Mouse (Mus musculus): ENCODE results near the gene Adamts14. TPM values are rescaled to one million over a fixed set of nuclear protein-coding genes. Genes with fewer than 3 reads are reported as not detected.
A peak's percentile ranks its signal among the peaks of the same experiment; 100 is the strongest.

The Adamts14 gene
- polyA plus RNA-seq, 3 experiments from 2014 or later = not detected

GRCm38 (mm10) chr10:61175442-61176204 lies 97.6 kb downstream of the Adamts14 start:
- no peak for ATAC-seq

GRCm38 (mm10) chr10:61174711-61175441 lies 98.4 kb downstream of the Adamts14 start:
- no peak for ATAC-seq

- no peak for ATAC-seq
Observed at GRCm38 (mm10) chr10:61172496-61172895, 100.7 kb downstream of the Adamts14 start.

DNA sequence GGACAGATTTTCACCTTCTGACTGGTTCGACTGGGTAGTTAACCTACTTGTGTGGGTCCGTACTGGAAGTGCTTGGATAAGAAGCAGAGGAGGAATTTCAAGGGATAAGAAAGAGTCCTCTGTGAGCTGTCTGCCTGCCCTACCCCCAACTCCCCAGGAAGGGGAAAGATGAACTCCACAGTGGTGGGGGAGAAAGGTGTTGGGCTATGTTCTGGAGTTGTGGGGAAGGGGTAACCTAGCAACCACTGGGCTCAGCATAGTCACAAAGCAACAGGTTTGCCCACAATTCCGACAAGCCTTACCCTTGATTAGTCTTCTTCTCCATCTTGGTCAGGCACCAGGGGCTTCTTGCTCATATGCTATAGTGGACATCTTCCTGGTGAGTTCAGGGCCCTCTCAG lies 101.6 kb downstream of the Adamts14 start, which contains the start of gene Tbata:
TSS of gene Tbata (plus strand) at position 301 of the 400 bp plus-strand sequence.
- ATAC-seq = no peak

- no peak for ATAC-seq
Observed at GRCm38 (mm10) chr10:61168393-61168792, 104.8 kb downstream of the Adamts14 start.

DNA sequence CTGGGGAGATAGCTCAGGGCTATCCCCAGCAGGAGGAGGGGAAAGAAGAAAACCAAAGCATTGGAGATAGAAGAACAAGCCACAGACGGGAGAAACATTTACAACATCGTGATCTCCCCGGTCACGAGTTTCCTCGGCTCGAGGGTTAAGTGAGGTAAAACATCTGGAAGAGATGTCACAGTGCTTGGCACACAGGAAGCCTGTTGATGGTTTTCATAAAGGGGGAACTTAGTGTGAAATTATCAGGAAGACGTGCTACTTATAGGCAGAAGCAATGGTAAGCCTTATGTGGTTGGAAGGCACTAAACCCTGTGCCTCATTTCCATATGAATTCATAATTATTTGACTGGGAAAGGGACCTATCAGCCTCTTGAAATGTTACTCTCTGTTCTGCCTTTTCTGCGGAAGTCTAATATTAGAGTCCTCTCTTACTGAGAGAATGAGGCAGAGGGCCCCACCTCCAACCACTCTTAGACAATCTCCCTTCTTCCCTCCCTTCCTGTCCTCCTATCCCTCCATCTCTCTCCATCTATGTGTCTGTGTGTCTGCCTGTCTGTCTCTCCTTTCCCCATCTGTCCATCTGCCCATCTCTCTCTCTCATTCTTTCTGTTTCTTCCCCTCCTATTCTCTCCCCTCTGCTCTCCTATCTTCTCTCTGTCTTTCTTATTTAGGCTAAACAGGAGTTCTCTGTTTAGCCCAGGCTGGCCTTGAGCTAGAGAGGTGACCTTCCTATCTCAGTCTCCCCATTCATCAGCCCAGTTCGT lies 105.7 kb downstream of the Adamts14 start:
- no peak for ATAC-seq

DNA sequence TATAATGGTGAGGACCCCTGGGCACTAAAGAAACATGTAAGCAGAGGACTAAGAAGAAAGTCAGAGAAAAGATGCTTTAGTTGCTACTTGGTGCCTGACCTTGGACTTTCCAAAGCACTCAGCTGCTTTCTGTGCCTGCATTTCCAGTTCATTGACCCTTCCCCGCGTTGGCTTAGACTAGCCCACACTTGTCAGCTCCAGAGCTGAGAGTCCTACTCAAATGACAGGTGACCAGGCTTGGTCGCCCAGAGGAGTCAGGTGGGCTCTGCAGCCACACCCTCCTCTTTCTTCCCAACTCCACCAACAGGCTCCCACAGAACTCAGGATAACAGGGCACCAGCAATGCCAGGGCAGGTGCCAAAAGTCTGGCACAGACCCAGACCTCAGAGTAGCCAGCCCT lies 110.9 kb downstream of the Adamts14 start:
- ATAC-seq = no peak

DNA sequence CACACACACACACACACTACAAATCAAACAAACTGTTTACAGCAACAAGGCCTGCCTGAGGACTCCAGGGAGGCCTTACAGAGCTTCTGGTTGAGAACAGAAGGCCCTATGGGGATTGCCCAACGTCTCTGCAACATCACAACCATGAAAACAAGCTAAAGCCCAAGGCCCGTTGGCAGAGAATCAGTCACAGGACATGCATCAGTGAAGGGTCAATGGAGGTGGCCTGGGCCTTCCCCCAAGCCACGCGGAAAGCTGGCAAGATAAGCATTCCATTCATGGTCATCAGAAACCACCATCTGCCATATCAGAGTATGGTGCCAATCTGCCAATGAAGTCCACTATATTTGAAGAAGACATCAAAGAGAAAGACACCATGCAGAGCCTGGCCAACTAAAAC lies 112.6 kb downstream of the Adamts14 start:
- ATAC-seq = no peak

- no peak for ATAC-seq
Observed at GRCm38 (mm10) chr10:61160089-61160488, 113.1 kb downstream of the Adamts14 start.

GRCm38 (mm10) chr10:61158594-61158993 lies 114.6 kb downstream of the Adamts14 start:
- no peak for ATAC-seq

DNA sequence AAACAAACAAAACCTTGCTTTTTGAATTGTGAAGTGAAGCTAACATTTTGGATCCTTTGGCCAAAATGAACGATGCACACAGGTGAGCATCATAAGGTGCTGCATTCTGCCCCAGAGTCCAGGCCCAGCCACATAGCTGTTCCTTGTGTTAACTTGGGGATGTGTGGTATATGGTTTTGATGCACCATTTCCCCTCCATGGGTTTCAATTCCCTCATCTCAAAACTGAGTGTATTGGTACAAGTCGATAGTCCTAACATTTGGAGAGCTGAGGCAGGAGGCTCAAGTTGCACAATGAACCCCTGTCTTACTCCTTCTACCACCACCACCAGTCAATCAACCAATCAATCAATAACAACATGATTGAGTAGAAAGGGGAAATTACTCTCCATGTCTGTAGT lies 116.8 kb downstream of the Adamts14 start:
- no peak for ATAC-seq

DNA sequence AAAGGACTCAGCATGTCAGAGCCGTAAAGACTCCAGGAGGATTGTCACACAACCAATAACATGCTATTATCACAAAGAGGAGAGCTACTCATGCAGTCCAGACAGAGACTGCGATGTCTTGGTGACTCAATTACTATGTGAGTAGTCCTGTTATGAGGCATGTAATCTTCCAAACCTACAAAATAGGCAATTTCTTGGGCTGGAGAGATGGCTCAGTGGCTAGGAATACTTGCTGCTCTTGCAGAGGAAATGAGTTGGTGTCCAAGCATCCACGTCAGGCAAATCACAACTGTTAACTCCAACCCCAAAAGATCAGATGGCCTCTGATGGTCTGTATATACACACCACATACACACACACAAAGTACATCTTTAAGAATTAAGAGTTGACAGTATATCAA lies 117.6 kb downstream of the Adamts14 start:
- no peak for ATAC-seq

GRCm38 (mm10) chr10:61152131-61152530 lies 121.1 kb downstream of the Adamts14 start:
- ATAC-seq = no peak

- ATAC-seq = no peak
Observed at GRCm38 (mm10) chr10:61150616-61151015, 122.6 kb downstream of the Adamts14 start.

- ATAC-seq = no peak
Observed at GRCm38 (mm10) chr10:61149476-61149875, 123.8 kb downstream of the Adamts14 start.

GRCm38 (mm10) chr10:61147157-61148040 lies 125.8 kb downstream of the Adamts14 start, which contains the start of gene Sgpl1:
Gene Sgpl1, minus strand, starts transcription at chr10:61147703.
- ATAC-seq = peak; percentile 76

Other genes with a start within 250 kb of the Adamts14 start
- under 1 TPM in 2 of 3 experiments, not detected in 1; 0.59 to 0.82 TPM for gene Pcbd1, start 184.1 kb downstream of the Adamts14 start, polyA plus RNA-seq (2017; shearing (Covaris generic))
- gene Sgpl1, start 125.7 kb downstream of the Adamts14 start, polyA plus RNA-seq (2017; shearing (Covaris generic)) = 10 to 100 TPM; 23.1 to 28.9 (median 27.1) TPM
- not detected for gene Tbata, start 101.5 kb downstream of the Adamts14 start, polyA plus RNA-seq (2017; shearing (Covaris generic))
- 10 to 100 TPM in 1 of 3 experiments, 1 to 10 TPM in 2; 5.3 to 31.6 (median 6.0) TPM for gene Prf1, start 24.4 kb upstream of the Adamts14 start, polyA plus RNA-seq (2017; shearing (Covaris generic))
- 1 to 10 TPM in 1 of 3 experiments, not detected in 2; 1.0 TPM for gene Pald1, start 110.1 kb upstream of the Adamts14 start, polyA plus RNA-seq (2017; shearing (Covaris generic))
- gene Nodal, start 144.5 kb upstream of the Adamts14 start, polyA plus RNA-seq (2017; shearing (Covaris generic)) = under 1 TPM in 2 of 3 experiments, not detected in 1; 0.21 to 0.45 TPM
- gene Eif4ebp2, start 179.2 kb upstream of the Adamts14 start, polyA plus RNA-seq (2017; shearing (Covaris generic)) = 10 to 100 TPM; 19.5 to 27.5 (median 24.2) TPM
- 1 to 10 TPM; 5.4 to 6.0 (median 5.8) TPM for gene Lrrc20, start 202.4 kb upstream of the Adamts14 start, polyA plus RNA-seq (2017; shearing (Covaris generic))